Mouse (Mus musculus) olfactory bulb, adult 2 months (tissue): ENCODE measurements around the gene Pnp. TPM values are rescaled to one million over a fixed set of nuclear protein-coding genes. Genes with fewer than 3 reads are reported as not detected.
"Not testable (repeated sequence)": the region's sequence is repeated elsewhere in the genome, so short reads cannot be mapped to it uniquely, and the experiment has no call there.

Source experiments
- H3K27ac ChIP-seq: fragments of 200-500 bp; 2 replicates; pipeline ENCODE4 v1.5.1; 2012; ENCODE audit warnings: low read depth, low read length; ENCODE audit not compliant: insufficient read depth
- H3K4me1 ChIP-seq: fragments of 200-500 bp; 2 replicates; pipeline ENCODE4 v1.6.1; 2012; ENCODE audit warnings: low read length; ENCODE audit not compliant: control insufficient read depth, insufficient read depth
- H3K4me3 ChIP-seq: fragments of 200-500 bp; 2 replicates; pipeline ENCODE4 v1.5.1; 2012; ENCODE audit warnings: mild to moderate bottlenecking, low read depth, low read length, moderate library complexity; ENCODE audit not compliant: insufficient read depth
- CTCF ChIP-seq: fragments of 200-500 bp; IDR thresholded peaks from 2 replicates; pipeline ENCODE4 v1.5.1; 2012; ENCODE audit warnings: low read depth, mild to moderate bottlenecking, low read length, moderate library complexity; ENCODE audit not compliant: insufficient read depth
- POLR2A ChIP-seq: fragments of 200-500 bp; IDR thresholded peaks from 2 replicates; pipeline ENCODE4 v1.6.1; 2012; ENCODE audit warnings: mild to moderate bottlenecking, low read depth, low read length, moderate library complexity; ENCODE audit not compliant: insufficient read depth
- WGBS: fragments of 180-500 bp; shearing (Covaris S2); methylation state at CpG from one replicate; pipeline ENCODE4 v1.1.7; 2018; 5-methylcytosine and 5-hydroxymethylcytosine counted together
- polyA plus RNA-seq: library from polyadenylated mRNA; stranded (reverse); fragments of >200 nt; gene quantifications from 2 replicates; pipeline ENCODE4 v1.2.4, GENCODE M21; 2012; ENCODE audit warnings: low replicate concordance; ENCODE audit not compliant: missing spikeins, insufficient read depth, insufficient read length

Gene Pnp
- polyA plus RNA-seq, 1 experiment: not detected

- Histone ChIP-seq H3K4me1 (peaks cover 3% of the 10 kb centered on the region; the same call in 1 of the 2 replicates), H3K4me3 (no peak overlapping the region), H3K27ac (no peak overlapping the region)
- TF ChIP-seq POLR2A (no peak), CTCF (no peak)
- 66% methylated on average over 4 of the region's 4 CpGs for WGBS
Observed at GRCm38 (mm10) chr14:50973700-50974099, 42.8 kb downstream of the Pnp start.

- Histone ChIP-seq H3K4me3 (no peak overlapping the region), H3K27ac (no peak overlapping the region), H3K4me1 (no peaks in the 10 kb centered on the region)
- TF ChIP-seq CTCF: no peak
- TF ChIP-seq POLR2A: no peak
- 77% methylated on average over 5 of the region's 5 CpGs for WGBS
Observed at GRCm38 (mm10) chr14:50975001-50975400, 44.1 kb downstream of the Pnp start.

DNA sequence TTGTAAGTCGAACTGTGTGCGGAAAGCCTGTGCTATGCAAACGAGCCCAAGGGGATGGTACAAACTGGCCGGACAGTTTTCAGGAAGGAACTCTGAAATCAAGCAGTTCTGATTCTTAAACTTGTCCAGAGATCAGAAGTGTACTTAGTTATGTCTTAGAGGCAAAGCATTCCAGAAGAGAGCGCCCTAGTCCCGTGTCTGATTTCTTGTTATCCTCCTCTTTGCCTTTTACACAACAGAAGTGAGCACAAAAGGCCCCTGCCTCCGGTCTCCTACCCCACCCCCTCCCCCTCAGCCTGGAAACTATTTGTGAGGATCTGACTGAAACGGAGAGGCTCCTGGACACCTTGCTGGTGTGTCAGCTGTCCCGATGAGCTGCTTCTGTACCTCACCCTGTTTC, 45.8 kb downstream of the Pnp start:
- no peak overlapping the region for H3K27ac ChIP-seq
- TF ChIP-seq POLR2A (no peak), CTCF (no peak)

DNA sequence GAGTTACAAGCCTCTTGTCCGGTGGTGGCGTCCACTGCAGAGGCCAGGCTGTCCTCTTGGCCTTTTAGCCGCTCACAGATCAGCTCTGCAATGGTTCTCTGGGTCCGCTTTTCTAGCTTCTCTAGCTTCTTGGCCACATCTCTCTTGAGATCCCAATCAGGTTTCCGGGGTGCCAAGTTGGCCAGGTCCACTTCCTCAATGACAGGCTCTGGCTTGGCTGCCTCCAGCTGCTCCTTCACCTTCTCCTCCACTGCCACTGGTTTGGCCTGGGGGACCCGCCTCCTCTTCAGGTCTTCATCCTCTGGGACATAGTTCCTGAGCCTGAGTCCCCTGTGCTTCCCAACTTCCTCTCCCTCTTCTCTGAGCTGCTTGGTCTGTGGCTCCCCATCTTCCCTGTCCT, 47.6 kb downstream of the Pnp start:
- not testable (repeated sequence) for H3K4me1 ChIP-seq, H3K4me3 ChIP-seq, H3K27ac ChIP-seq
- 92% methylated on average over 6 of the region's 6 CpGs for WGBS

More for the DNA sequence above, 45.8 kb downstream of the Pnp start:
- Histone ChIP-seq H3K4me1 (no peaks in the 10 kb centered on the region), H3K4me3 (no peak overlapping the region)
- 16% methylated on average over 9 of the region's 9 CpGs for WGBS

GRCm38 (mm10) chr14:50979631-50980030, 48.7 kb downstream of the Pnp start:
- H3K4me1 ChIP-seq: no peaks in the 10 kb centered on the region
- TF ChIP-seq POLR2A: no peak
- TF ChIP-seq CTCF: no peak
- H3K4me3 ChIP-seq: no peak overlapping the region
- H3K27ac ChIP-seq: no peak overlapping the region

GRCm38 (mm10) chr14:50981207-50981606, 50.3 kb downstream of the Pnp start:
- WGBS: 23% methylated on average over 2 of the region's 2 CpGs
- TF ChIP-seq CTCF (no peak), POLR2A (no peak)
- Histone ChIP-seq H3K4me3 (no peak overlapping the region), H3K27ac (no peak overlapping the region), H3K4me1 (no peaks in the 10 kb centered on the region)

- H3K27ac ChIP-seq: no peak overlapping the region
- WGBS: 81% methylated on average over 5 of the region's 5 CpGs
- TF ChIP-seq POLR2A (no peak), CTCF (no peak)
- H3K4me3 ChIP-seq: no peak overlapping the region
- H3K4me1 ChIP-seq: no peaks in the 10 kb centered on the region
Observed at GRCm38 (mm10) chr14:50981837-50982236, 51.0 kb downstream of the Pnp start.

DNA sequence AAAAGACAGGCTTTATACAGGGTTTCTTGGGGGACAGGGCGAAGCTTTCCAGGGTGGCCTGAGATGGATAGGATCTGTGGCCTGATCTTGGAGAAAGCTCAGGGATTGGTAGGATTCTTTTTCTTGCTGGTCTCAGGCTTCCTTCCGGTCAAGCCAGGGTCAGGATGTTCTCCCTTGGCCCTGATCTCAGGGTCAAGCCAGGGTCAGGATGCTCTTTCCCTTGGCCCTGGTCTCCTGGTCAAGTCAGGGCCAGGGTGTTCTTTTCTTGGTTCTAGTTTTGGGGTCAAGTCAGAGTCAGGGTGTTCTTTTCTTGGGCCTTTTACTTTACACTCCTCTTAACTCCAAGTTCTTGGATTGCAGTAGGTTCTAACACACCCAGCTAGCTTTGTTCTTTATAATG, 56.8 kb downstream of the Pnp start:
- WGBS: 97% methylated on average over 2 of the region's 2 CpGs
- Histone ChIP-seq H3K4me1 (no peaks in the 10 kb centered on the region), H3K4me3 (no peak overlapping the region), H3K27ac (no peak overlapping the region)
- TF ChIP-seq CTCF (no peak), POLR2A (no peak)

- H3K4me3 ChIP-seq: no peak overlapping the region
- no peaks in the 10 kb centered on the region for H3K4me1 ChIP-seq
- H3K27ac ChIP-seq: no peak overlapping the region
- 88% methylated on average over 3 of the region's 3 CpGs for whole genome bisulfite sequencing
- TF ChIP-seq POLR2A (no peak), CTCF (no peak)
Observed at GRCm38 (mm10) chr14:50991037-50991436, 60.2 kb downstream of the Pnp start.

- TF ChIP-seq POLR2A: no peak
- no peak for TF ChIP-seq CTCF
- WGBS: 59% methylated on average over 3 of the region's 3 CpGs
- no peak overlapping the region for H3K27ac ChIP-seq
- H3K4me1 ChIP-seq: no peaks in the 10 kb centered on the region
- H3K4me3 ChIP-seq: no peak overlapping the region
Observed at GRCm38 (mm10) chr14:50997088-50997487, 66.2 kb downstream of the Pnp start.
